Mouse (Mus musculus): ENCODE measurements around the gene Rpia.
"Not testable (repeated sequence)": the region's sequence is repeated elsewhere in the genome, so short reads cannot be mapped to it uniquely, and the experiment has no call there.

The Rpia gene

DNA sequence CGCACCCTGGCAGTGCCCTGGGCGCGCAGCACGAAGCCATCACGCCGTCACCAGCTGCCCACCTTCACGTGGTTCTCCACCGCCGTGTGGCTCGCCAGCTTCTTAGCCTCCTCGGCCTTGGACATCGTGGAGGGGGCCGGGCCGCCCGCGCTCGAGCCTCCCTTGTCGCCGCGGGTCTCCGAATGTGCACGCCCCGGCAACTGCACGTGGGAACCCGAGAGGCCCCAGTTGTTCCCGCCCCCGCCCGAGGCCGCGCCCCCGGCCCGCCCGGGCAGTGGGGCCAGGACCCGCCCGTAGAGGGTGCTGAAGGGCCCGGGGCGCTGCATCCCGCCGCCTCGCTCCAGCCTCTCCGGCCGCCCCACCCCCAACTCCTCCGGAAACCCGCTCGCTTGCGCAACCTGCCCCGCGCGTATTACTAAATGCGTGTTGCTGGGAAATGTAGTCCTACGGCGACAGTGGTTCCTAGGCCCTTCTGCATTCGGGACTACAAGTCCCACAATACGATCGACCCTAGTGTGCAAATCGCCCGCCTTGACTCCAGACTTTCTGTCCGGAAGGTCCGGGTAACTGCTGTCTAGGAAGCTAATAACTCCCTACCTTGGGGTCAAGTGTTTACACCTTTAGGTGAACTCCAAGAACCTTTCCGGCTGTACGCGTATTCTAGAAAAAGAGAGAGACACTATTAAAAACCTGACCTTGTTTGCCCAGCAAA lies at the start of gene Rpia:
Gene Rpia, minus strand, starts transcription at position 409 of the 712 bp plus-strand sequence.
- in situ Hi-C loops (cut with MboI, MseI), result no loop called here

DNA sequence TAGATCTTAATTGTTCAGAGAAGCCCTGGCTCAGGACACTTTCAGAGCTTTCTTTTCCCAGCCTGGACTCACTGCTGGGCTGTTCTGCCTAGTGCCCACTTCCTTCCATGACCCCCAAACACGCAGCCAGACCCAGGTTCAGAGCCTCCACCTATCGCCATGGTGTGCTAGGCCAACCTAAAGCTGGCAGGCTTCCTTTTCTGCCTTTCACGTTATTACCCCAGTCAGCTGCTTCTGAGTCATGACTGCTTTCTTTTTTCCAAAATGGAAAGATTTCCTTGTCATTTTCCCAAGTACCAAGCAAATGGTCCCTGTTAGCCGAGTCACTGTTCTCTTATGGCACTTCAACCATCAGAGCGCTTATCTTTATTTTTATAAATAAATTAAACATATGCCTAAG lies 48.2 kb upstream of the Rpia start:
- in situ Hi-C loops (cut with MboI, MseI), result no loop called here

DNA sequence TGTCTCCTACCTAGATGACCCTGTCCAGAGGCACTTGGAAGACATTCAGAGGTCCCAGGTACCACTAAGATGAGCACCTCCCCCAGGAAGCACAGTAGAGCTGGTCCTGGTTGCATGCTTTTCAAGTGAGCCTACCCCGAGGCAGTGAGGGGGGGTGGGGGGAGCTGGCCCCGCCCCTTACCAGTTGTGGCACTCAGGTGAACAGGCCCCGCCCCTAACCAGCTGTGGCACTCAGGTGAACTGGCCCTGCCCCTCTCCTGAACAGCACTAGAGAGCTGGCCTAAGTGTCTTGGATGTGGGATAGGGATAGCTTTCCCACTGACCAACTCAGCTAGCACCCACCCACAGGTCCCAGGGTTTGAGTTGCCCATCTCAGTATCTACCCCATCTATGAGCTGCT lies 46.5 kb upstream of the Rpia start:
- in situ Hi-C loops (cut with MboI, MseI), result no loop called here

DNA sequence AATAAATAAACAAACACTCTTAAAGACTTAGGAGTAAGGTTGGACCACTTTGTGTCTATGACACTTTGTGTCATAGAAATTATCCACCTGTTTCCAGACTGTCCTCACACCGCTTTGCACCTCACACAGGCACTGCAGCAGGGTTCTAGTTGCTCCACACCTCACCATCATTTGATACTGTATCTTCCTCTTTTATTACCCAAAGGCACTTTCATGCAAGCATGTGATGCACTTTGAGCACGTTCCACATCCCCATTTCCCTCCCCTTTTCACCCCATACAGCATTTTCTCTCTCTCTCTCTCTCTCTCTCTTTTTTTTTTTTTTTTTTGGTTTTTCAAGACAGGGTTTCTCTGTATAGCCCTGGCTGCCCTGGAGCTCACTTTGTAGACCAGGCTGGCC lies 45.3 kb upstream of the Rpia start:
- in situ Hi-C loops (cut with MboI, MseI), result no loop called here

DNA sequence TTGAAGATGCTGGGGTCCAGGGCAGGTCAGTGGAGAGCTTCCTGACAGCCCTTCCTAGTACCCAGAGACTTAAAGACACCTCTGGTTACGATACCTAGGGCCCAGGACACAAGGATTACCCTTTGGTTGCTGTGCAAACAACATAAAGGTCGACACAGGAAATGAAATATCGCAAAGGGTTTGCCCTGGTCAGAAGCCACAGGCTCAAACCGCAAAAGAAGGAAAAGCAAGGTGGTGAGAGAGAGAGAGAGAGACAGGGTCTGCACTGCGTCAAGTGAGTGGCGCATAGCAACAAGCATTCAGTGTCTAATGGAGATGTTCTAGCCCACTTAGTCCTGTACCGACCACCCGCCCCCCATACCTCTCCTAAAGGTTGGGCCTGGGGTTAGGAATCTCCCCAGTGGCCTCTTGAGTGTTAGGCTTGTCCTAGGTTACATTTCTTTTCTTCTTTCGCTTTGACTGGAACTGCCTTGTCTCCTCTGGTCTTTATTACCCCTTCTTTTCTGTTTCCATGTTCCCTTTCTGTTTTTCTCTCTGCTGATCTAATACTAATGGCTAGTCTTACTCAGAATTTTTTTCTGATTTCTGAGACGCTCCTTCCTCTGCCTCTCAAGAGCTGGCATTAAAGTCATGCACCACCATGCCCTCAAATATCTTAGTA lies 39.3 kb upstream of the Rpia start:
- in situ Hi-C loops (cut with MboI, MseI), result no loop called here

DNA sequence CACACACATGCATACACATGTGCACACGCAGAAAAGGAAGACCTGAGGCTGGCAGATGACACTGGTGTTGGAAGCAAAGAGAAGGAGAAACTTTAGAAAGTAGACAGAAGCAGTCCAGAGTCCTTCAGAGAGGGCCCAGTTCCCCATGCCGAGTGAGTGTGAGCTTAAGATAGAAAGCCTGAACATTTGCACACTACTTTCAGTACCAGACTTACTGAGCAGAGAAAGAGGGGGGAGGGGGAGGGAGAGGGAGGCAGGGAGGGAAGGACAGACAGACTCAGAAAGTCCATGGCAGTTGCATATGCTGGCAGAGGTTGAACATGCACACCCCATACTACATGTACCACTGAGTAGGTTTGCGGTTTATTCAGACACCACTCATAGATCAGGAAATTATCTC lies 38.5 kb upstream of the Rpia start:
- in situ Hi-C loops (cut with MboI, MseI), result no loop called here

DNA sequence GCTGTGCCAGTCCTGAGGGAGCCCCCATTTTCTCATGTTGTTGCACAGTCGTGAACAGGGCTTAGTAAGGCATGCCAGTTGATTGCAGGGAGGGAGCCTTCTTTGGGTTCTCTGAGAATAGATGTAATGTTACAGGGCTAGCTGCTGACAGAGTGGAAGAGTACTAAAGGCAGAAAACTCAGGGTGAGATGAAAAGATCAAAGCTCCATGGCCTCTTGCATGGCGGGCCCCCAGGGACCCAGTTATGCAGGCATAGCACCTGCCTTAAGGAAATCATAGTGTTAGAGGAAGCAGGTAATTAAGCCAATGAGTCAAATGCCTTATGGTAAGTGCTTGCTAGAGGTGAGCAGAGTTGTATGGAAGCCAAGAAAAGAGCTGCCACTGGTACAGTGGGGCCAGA lies 37.4 kb upstream of the Rpia start:
- in situ Hi-C loops (cut with MboI, MseI), result no loop called here

DNA sequence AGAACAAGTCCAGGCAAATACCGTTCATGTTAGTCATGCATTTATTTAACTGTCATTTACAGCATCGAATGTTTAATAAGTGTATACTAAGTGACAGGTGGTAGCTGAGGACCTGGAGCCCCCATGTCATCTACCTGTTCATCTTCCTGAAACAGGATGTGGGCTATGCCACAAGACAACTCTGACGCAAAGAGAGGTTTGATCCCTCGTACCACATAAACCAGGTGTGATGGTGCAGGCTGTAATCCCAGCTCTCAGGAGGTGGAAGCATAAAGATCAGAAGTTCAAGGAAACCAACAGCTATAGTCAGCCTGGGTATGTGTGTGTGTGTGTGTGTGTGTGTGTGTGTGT lies 32.9 kb upstream of the Rpia start:
- in situ Hi-C loops (cut with MboI, MseI), result no loop called here

DNA sequence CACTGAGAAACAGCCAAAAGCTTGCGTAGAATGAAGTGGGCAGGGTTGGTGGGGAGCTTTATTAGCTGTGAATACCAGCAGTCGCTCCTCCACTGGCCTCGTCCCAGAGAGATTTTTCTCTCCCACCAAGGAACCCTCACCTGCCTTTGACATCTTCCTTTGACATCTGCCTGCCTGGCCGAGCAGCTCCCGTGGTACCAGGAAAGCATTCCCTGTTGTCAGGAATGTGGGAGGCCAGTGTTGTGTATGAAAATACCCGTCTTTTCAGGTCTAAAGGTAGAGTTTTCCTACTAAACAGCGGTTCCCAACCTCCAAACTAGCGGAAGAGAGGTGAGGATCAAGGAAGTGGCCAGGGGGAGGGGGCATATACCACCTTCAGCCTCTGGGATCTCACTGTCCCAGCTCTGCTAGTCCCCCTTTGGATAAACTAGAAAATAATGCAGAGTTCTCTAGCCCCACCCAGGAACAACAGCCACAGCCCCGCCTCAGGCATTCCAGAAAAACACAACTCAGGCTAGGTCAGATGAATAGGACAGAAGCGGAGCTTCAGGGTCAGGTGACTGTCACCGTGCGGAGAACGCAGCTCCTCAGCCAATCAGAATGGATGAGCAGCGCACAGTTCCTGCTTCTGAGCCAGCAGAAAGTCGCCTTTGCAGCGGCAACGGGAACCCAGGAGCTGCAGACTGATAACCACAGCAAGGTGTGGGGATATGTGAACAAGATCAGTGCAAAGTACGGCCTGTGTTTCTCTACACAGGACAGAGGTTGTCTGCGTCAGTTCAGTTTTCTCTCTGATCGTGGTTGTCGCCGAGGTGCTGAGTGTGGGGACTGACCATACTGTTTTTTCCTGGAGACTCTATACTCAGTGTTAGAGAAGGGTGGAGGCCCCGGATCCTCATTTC lies 32.3 kb upstream of the Rpia start:
- in situ Hi-C loops (cut with MboI, MseI), result no loop called here

DNA sequence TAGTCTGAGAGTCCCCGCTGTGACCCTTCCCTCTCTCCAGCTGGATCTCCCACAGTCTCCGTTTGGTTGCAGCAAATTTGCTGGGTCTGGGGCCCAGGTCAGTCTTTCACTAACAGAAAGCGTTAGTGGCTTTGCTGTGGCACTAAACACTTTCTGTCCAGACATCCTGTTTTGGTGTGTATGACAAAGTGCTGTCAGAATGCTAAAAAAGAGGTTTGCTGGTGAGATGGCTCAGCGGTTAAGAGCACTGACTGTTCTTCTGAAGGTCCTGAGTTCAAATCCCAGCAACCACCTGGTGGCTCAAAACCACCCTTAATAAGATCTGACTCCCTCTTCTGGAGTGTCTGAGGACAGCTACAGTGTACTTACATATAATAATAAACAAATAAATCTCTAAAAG lies 31.2 kb upstream of the Rpia start:
- in situ Hi-C loops (cut with MboI, MseI), result not testable (repeated sequence)

DNA sequence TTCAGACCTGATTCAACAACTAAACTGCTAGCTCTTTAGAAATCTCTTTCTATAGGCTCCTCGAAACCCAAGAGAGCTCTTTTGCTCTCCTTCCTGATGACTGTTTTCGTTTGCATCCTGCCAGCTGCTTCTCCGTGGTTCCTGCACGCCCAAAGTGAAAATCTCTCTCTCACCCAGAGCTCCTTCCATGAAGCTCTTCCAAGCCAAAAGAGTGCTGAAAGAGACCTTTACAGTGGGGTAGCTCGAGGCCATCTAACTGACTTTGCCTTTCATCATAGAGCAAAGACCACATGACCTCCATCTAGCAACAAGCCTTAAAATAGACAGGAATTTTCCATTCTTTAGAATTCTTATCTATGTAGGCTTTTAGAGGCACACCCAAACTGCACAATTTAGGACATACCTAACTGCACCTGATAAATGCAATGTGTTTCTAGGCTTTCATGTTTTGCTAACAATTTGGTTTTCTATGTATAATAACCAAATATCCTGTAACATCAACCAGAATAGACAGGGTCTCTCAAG lies 30.4 kb upstream of the Rpia start:
- in situ Hi-C loops (cut with MboI, MseI), result no loop called here

DNA sequence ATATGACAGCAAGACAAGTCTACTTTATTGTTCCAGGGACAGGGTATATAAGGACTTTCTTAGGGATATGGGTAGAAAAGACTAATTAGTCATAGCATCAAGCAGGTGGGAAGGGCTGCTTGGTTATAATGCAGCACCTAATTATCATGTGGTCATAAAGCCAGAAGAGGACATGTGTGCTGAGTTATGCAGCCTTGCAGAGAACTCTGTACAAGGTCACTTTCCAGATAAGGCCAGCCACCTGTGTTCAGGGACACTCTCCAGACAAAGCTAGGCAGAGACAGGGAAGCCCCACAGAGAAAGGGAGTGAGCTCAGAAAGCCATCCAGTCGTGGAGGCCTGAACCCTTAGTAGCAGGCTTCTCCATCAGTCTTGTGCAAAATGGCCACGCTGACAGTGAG lies 29.5 kb upstream of the Rpia start:
- in situ Hi-C loops (cut with MboI, MseI), result no loop called here

DNA sequence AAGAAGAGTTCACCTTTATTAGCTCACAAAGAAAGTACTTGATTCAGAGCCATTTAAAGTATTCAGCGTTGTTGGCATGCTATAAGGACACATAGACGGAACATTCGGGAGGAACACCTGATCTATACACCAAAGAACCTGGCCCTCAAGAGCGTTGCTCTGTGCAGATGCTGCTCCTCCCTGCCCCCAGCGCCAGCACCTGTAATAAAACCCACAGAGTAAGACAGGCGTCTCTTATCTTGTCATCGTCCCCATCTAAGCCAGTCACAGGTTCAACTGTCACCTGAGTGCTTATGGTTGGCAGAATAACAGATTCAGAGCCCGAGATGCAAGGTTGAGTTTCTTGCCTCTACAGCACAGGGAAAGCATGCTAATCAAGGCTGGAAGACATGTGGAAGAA lies 23.4 kb upstream of the Rpia start:
- in situ Hi-C loops (cut with MboI, MseI), result loop anchor here in 1 of 2 experiments (10.0 kb wide), 1 partner anchor 1019 kb away; the partner anchor contains the start of gene Immt

DNA sequence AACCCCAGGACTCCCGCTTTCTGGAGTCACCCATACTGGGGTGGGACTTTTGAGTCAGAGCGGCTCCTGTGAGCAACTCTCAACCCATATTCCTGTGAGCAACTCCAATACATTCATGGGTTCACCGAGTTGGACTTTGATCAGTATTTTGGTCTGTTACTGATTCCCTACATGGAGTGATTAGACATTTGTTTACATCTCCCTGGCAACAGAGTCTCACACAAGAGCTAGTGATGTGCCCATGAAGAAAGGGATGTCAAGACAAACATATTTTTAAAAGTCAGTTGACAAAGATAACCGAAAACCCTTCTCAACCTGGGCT lies 22.6 kb upstream of the Rpia start:
- in situ Hi-C loops (cut with MboI, MseI), result loop anchor here (5.0 to 10.0 kb wide), 3 partner anchors 63 to 1020 kb away; partner anchors contain the start of gene Immt (in 1 of the 2)

DNA sequence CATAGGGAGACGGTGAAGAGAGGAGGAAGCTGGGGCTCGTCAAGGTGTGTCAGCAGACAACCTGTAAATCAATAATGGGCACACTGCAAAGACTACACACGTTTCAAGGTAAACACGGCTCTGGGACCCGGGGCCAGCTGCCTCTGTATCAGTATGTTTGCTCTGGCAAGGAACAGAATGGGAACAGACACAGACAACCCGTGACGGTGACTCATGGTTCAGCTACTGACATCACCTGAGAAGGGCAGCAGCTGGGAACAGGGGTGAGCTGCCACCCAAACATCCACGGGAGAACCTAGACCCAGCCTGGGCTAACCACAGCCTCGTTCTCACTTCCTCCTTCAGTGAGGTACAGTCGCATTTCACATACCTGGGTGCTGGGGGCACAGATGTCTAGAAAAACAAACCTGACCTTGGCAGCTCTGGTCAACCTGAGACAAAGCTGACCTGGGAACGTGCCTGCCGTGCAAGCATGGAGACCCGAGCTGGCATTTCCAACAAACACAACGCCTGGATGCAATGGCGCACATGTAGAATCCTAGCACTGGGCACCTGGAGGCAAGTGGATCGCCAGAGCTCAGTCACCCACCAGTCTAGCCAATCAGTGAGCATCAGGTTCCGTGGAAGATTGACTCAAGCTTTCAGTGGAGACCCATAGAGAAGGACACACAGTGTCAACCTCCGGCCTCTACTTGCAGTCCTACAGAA lies 22.0 kb upstream of the Rpia start:
- in situ Hi-C loops (cut with MboI, MseI), result loop anchor here (5.0 to 10.0 kb wide), 3 partner anchors 63 to 1021 kb away; partner anchors contain the start of gene Immt (in 1 of the 2)

DNA sequence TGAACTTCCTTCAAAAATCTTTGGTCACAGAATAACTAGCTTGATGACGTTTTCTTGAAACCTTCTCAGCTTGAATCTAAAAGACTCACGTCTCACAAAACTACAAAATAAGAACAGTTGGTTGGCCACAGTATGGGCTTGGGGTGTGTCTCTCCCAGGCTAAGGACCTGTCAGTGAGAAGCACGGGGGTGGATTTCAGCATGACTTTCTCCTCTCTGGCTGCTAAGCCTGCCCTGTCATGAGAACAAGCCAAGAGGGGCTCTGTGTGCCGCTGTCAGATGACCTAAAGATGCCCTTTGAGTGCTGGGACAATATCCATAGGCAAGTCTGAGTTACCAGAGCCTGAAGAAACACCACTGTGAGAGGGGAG lies 20.5 kb upstream of the Rpia start:
- in situ Hi-C loops (cut with MboI, MseI), result loop anchor here (5.0 to 10.0 kb wide), 3 partner anchors 65 to 1022 kb away; partner anchors contain the start of gene Immt (in 1 of the 2)

DNA sequence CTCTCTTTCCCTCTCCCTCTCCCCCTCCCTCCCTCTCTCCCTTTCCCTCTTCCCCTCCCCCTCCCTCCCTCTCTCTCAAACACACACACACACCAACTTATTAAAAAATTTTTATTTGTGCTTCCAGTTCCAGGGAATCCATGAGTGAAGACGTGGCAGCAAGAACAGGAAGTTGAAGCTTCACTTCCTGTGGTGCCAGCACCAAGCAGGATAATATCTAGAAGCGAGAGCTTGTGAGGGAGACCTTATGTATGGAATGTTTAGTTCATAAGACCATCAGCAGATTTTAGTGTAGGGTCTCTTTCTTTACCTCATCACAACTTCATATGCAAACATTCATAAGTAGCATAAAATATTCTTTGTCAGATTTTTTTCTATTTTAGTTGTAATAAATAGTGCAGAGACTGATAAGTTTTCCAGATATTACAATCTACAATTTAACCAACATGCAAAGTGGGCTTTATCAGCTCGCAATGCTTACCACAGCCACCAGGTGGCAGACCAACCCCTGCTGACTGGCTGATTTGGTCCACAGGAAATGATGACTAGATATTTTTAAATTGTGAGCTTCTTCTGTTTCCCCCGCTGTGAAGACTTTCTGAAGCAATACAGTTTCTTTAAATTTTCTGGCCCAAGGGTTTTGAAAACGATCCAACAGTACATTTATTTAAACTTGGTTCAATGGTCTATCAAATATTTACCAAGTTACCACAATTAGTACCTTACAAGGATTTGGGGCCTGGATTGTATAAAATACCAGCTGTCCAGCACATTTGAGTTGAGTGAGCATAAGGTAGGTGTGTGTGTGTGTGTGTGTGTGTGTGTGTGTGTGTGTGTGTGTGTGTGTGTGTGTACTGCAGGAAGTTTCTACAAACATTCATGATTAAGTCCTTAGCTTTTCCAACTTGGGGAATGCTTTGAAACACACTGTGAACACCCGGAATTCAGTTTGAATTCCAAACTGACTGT lies 19.8 kb upstream of the Rpia start:
- in situ Hi-C loops (cut with MboI, MseI), result loop anchor here (5.0 to 10.0 kb wide), 3 partner anchors 65 to 1023 kb away; partner anchors contain the start of gene Immt (in 1 of the 2)

DNA sequence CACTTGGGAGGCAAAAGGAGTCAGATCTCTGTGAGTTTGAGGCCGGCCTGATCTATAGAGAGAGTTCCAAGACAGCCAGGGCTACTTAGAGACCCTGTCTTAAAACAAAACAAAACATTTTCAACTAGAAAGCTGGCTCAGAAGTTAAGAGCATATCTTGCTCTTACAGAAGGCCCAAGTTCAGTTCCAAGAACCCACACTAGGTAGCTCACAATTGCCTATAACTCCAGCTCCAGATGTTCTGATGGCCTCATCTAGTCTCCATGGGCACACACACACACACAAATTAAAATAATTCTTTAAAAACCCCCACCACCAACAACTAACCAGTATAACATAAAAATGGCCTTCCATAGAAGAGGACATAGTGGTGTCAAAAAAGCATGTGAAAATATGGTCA lies 18.5 kb upstream of the Rpia start:
- in situ Hi-C loops (cut with MboI, MseI), result loop anchor here (5.0 to 10.0 kb wide), 3 partner anchors 67 to 1024 kb away; partner anchors contain the start of gene Immt (in 1 of the 2)

DNA sequence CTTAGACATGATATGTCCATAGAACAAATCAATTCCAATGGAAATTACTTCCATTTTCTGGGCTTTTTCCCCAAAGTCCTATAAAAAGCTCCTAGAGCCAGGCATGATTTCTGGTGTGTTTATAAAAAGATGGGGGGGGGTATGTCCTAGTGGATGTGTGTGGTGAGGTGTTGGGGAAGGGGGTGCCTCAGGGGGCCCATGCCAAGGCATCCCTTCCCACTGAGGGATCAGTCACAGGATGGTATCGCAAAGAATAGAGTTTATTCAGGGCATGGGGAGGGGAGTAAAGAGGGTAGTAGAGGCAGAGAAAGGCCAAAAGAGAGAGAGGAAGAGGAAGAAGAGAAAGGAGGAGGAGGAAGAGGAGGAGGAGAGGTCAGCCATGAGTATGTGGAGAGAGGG lies 14.5 kb upstream of the Rpia start:
- in situ Hi-C loops (cut with MboI, MseI), result loop anchor here (10.0 kb wide), 1 partner anchor 318 kb away; no protein-coding TSS in a partner anchor

Measured in T-helper 17 cell (primary cell).